Mouse (Mus musculus) myocyte (in vitro differentiated cells): ENCODE measurements around the gene Zc3h12c. TPM values are rescaled to one million over a fixed set of nuclear protein-coding genes. Genes with fewer than 3 reads are reported as not detected.
A peak's percentile ranks its signal among the peaks of the same experiment; 100 is the strongest.

Experiments
- H3K27me3 ChIP-seq: one replicate; pipeline ENCODE4 v1.6.1; 2011; ENCODE audit not compliant: control insufficient read depth, insufficient read depth, insufficient read length
- H3K36me3 ChIP-seq: one replicate; pipeline ENCODE4 v1.6.1; 2011; ENCODE audit not compliant: control insufficient read depth, insufficient read depth
- H3K4me2 ChIP-seq: one replicate; pipeline ENCODE4 v1.6.1; 2011; ENCODE audit warnings: low read depth, control low read depth
- H3K4me3 ChIP-seq: one replicate; pipeline ENCODE4 v1.5.1; 2011; ENCODE audit warnings: mild to moderate bottlenecking, control low read depth, moderate library complexity
- H3K79me2 ChIP-seq: one replicate; pipeline ENCODE4 v1.6.1; 2011; ENCODE audit not compliant: control insufficient read depth, insufficient read depth
- H3ac ChIP-seq: one replicate; pipeline ENCODE4 v1.6.1; 2011; ENCODE audit not compliant: control insufficient read depth, insufficient read length
- CEBPB ChIP-seq: IDR thresholded peaks from 2 replicates; pipeline ENCODE4 v1.6.1; 2011; ENCODE audit warnings: mild to moderate bottlenecking, moderate library complexity; ENCODE audit not compliant: poor library complexity, insufficient read depth, severe bottlenecking
- E2F4 ChIP-seq: IDR thresholded peaks from one replicate; pipeline ENCODE4 v1.6.1; 2011; ENCODE audit warnings: mild to moderate bottlenecking, control low read depth, moderate library complexity; ENCODE audit not compliant: insufficient read depth
- MAX ChIP-seq: IDR thresholded peaks from one replicate; pipeline ENCODE4 v1.6.1; 2011; ENCODE audit warnings: low read depth, mild to moderate bottlenecking, control low read depth
- MYOD1 ChIP-seq, 3 experiments: IDR thresholded peaks; one replicate each; pipeline ENCODE4 v1.6.1; 2011; ENCODE audit warnings: control low read depth in 2 of 3, low read depth in 2 of 3, mild to moderate bottlenecking in 2 of 3, moderate library complexity in 1 of 3; ENCODE audit not compliant: insufficient read length in 2 of 3, control insufficient read depth in 1 of 3
- MYOG ChIP-seq, 3 experiments: IDR thresholded peaks; one replicate each; pipeline ENCODE4 v1.6.1; 2011; ENCODE audit warnings: control low read depth in 2 of 3, low read depth in 2 of 3, mild to moderate bottlenecking in 2 of 3; ENCODE audit not compliant: insufficient read length in 2 of 3, control insufficient read depth in 1 of 3, insufficient read depth in 1 of 3
- POLR2A ChIP-seq: IDR thresholded peaks from one replicate; pipeline ENCODE4 v1.6.1; 2011; ENCODE audit warnings: low read depth, mild to moderate bottlenecking, control low read depth, moderate library complexity; ENCODE audit not compliant: insufficient read length
- POLR2AphosphoS2 ChIP-seq: IDR thresholded peaks from one replicate; pipeline ENCODE4 v1.6.1; 2011; ENCODE audit warnings: low read depth, control low read depth; ENCODE audit not compliant: insufficient read length
- REST ChIP-seq: IDR thresholded peaks from one replicate; pipeline ENCODE4 v1.6.1; 2011; ENCODE audit warnings: mild to moderate bottlenecking, control low read depth, moderate library complexity; ENCODE audit not compliant: insufficient read depth, insufficient read length
- SRF ChIP-seq: IDR thresholded peaks from one replicate; pipeline ENCODE4 v1.6.1; 2011; ENCODE audit warnings: low read depth; ENCODE audit not compliant: control insufficient read depth, insufficient read length
- TCF12 ChIP-seq: IDR thresholded peaks from one replicate; pipeline ENCODE4 v1.6.1; 2011; ENCODE audit warnings: mild to moderate bottlenecking, control low read depth; ENCODE audit not compliant: poor library complexity, insufficient read depth, severe bottlenecking
- TCF3 ChIP-seq: IDR thresholded peaks from one replicate; pipeline ENCODE4 v1.6.1; 2011; ENCODE audit warnings: low read depth, control low read depth; ENCODE audit not compliant: insufficient read length
- USF1 ChIP-seq: IDR thresholded peaks from one replicate; pipeline ENCODE4 v1.6.1; 2011; ENCODE audit warnings: low read depth, mild to moderate bottlenecking, control low read depth, moderate library complexity
- polyA plus RNA-seq: library from polyadenylated mRNA; unstranded; fragments of >200 nt; fragmentation: generic; extraction: Trizol; gene quantifications from one replicate; pipeline ENCODE4 v1.2.1, GENCODE M21; 2012; ENCODE audit warnings: missing spikeins

The Zc3h12c gene
- polyA plus RNA-seq, 1 experiment, result 1.2 TPM

DNA sequence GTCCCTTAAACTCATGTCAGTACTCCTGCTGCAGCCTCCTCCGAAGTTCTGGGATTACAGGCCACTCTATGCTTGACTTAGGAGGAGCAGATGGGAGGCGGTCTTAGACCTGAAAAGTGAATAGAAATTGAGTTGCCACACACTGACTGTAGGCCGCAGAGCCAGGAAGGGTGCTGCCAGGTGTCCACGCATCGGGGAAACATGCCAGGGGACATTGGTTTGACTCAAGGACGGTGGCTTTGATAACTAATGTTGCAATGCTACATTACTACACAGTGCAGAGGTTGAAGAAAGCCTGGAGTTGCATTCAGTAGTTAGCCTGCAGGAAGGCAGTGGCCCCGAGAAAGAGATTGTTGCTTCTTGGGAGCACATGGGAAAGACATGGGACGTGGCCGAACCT, 76.6 kb downstream of the Zc3h12c start:
- Histone ChIP-seq H3K79me2 (no peaks in the 10 kb centered on the region), H3K4me2 (no peak overlapping the region), H3K27me3 (no peaks in the 10 kb centered on the region), H3K4me3 (no peak overlapping the region), H3K36me3 (peaks cover 19% of the 10 kb centered on the region), H3ac (no peak overlapping the region)
- TF ChIP-seq MAX (no peak), USF1 (no peak)

DNA sequence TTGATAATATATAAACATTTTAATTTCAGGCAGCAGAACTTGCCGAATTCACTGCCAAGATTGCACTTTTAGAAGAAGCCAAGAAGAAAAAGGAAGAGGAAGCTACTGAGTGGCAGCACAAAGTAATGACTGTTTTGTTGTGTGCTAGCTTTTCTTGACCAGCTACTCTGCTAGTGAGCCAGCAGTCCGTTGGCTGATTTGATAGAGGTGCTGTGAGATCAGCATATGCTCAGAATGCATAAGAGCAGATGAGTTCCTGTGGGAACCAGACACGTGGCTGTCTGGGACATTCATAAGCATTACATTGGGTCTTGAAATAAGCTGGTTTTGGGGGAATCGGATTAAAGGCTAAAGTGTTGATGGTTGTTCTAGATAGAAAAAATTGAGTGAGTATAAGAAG, 86.0 kb downstream of the Zc3h12c start:
- Histone ChIP-seq H3K36me3 (peaks cover 41% of the 10 kb centered on the region), H3K4me2 (no peak overlapping the region), H3K27me3 (no peaks in the 10 kb centered on the region), H3ac (no peak overlapping the region), H3K4me3 (no peak overlapping the region), H3K79me2 (no peaks in the 10 kb centered on the region)
- TF ChIP-seq CEBPB (no peak), MAX (no peak), USF1 (no peak), MYOG (IDR thresholded peaks at IDR 0.05; ENCODE audit: control insufficient read depth in 1 of 3, insufficient read depth in 1 of 3, insufficient read length in 2 of 3, low read depth in 2 of 3) (no peak), TCF3 (no peak), E2F4 (no peak), POLR2A (no peak), REST (no peak), TCF12 (no peak), SRF (no peak), POLR2AphosphoS2 (no peak), MYOD1 (IDR thresholded peaks at IDR 0.05; ENCODE audit: control insufficient read depth in 1 of 3, insufficient read length in 2 of 3, low read depth in 2 of 3) (no peak)

DNA sequence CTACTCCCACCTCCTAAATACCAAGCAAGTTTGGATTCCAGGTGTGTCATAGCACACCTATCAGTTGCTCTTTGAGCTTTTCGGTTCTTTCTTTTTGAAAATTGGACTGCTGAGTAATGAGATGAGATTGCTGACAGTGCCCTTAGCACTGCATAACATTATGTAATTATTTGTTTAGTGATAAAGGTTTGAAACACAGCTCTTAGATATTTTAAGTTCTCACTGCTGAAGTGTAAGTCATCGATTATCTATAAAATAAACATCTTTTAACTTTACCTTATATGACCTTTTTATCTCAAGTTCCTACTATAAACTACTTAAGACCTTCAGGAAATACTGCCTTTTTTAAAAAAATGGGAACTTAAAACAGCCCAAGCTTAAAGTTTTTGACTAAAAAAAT, 86.4 kb downstream of the Zc3h12c start:
- Histone ChIP-seq H3K4me3 (no peak overlapping the region), H3K79me2 (no peaks in the 10 kb centered on the region), H3K27me3 (no peaks in the 10 kb centered on the region), H3K4me2 (no peak overlapping the region), H3ac (no peak overlapping the region), H3K36me3 (peaks cover 38% of the 10 kb centered on the region)
- TF ChIP-seq SRF (no peak), POLR2AphosphoS2 (no peak), USF1 (no peak), MYOG (IDR thresholded peaks at IDR 0.05; ENCODE audit: control insufficient read depth in 1 of 3, insufficient read depth in 1 of 3, insufficient read length in 2 of 3, low read depth in 2 of 3) (no peak), MYOD1 (IDR thresholded peaks at IDR 0.05; ENCODE audit: control insufficient read depth in 1 of 3, insufficient read length in 2 of 3, low read depth in 2 of 3) (no peak), REST (no peak), MAX (no peak), CEBPB (no peak), E2F4 (no peak), TCF3 (no peak), POLR2A (no peak), TCF12 (no peak)

DNA sequence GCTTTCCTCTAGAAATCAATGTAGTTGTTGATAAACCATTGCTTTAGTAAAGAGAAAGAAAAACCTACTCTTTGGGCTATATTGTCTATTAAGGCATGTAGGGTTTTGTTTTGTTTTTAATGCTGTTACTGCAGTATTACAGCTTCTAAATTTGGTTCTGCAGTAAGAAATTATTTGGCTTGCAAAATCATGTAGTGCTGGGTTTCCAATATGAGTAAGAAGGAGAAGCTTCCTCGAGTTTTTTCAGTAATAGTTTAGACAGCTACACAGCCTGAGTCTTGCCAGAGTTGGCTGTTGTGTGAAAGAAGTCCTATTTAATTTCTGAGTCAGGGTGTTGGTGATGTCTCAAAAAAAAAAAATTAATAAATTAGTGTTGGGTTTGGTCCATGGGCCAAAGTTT, 90.7 kb downstream of the Zc3h12c start:
- Histone ChIP-seq H3K36me3 (peaks cover 40% of the 10 kb centered on the region), H3K4me2 (no peak overlapping the region), H3K79me2 (no peaks in the 10 kb centered on the region), H3K27me3 (no peaks in the 10 kb centered on the region), H3ac (no peak overlapping the region), H3K4me3 (no peak overlapping the region)
- TF ChIP-seq POLR2AphosphoS2, result no peak
- TF ChIP-seq POLR2A, result no peak
- no peak for TF ChIP-seq MAX
- no peak for TF ChIP-seq CEBPB
- TF ChIP-seq MYOD1 (IDR thresholded peaks at IDR 0.05; ENCODE audit: control insufficient read depth in 1 of 3, insufficient read length in 2 of 3, low read depth in 2 of 3), result no peak
- TF ChIP-seq TCF12, result no peak
- no peak for TF ChIP-seq REST
- no peak for TF ChIP-seq USF1
- TF ChIP-seq E2F4, result no peak
- TF ChIP-seq SRF, result no peak
- TF ChIP-seq MYOG (IDR thresholded peaks at IDR 0.05; ENCODE audit: control insufficient read depth in 1 of 3, insufficient read depth in 1 of 3, insufficient read length in 2 of 3, low read depth in 2 of 3), result no peak
- no peak for TF ChIP-seq TCF3

DNA sequence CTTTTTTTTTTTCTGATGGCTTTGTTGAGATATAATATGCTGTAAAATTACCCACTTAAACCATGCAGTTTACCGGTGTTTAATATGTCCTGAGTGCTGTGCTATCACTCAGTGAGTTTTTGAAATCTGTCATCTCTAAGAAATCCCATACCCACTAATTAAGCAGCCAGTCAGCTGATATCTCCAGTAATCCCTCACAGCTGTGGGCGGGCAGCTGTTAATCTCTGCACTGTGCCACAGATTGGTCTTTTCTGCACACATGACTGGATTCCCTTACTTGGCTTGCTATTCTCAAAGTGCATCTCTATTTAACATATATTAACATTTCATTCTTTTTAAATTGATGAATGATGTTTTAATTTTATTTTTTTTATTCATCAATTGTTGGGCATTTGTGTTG, 92.3 kb downstream of the Zc3h12c start:
- Histone ChIP-seq H3K36me3 (peaks cover 41% of the 10 kb centered on the region), H3K27me3 (no peaks in the 10 kb centered on the region), H3K4me2 (no peak overlapping the region), H3K79me2 (no peaks in the 10 kb centered on the region), H3K4me3 (no peak overlapping the region), H3ac (no peak overlapping the region)
- TF ChIP-seq CEBPB (no peak), MYOD1 (IDR thresholded peaks at IDR 0.05; ENCODE audit: control insufficient read depth in 1 of 3, insufficient read length in 2 of 3, low read depth in 2 of 3) (peak in 1 of 3 experiments; percentile 14), MYOG (IDR thresholded peaks at IDR 0.05; ENCODE audit: control insufficient read depth in 1 of 3, insufficient read depth in 1 of 3, insufficient read length in 2 of 3, low read depth in 2 of 3) (peak in 1 of 3 experiments; percentile 12), REST (no peak)
